Mouse (Mus musculus): Measurements from ENCODE around the gene Tmprss3.

Gene Tmprss3

GRCm38 (mm10) chr17:31198877-31199276, at the start of gene Tmprss3:
Tmprss3 (minus strand) TSS chr17:31198977.
- no peak for DNase-seq (ENCODE audit: low spot score in 2 of 2)

- DNase-seq (ENCODE audit: low spot score in 2 of 2) = no peak
Measured at GRCm38 (mm10) chr17:31247144-31247543, 48.4 kb upstream of the Tmprss3 start.

GRCm38 (mm10) chr17:31245321-31245720, 46.5 kb upstream of the Tmprss3 start:
- no peak for DNase-seq (ENCODE audit: low spot score in 2 of 2)

GRCm38 (mm10) chr17:31242764-31243163, 44.0 kb upstream of the Tmprss3 start:
- DNase-seq (ENCODE audit: low spot score in 2 of 2) = no peak

- DNase-seq (ENCODE audit: low spot score in 2 of 2) = no peak
Measured at GRCm38 (mm10) chr17:31241156-31241555, 42.4 kb upstream of the Tmprss3 start.

DNA sequence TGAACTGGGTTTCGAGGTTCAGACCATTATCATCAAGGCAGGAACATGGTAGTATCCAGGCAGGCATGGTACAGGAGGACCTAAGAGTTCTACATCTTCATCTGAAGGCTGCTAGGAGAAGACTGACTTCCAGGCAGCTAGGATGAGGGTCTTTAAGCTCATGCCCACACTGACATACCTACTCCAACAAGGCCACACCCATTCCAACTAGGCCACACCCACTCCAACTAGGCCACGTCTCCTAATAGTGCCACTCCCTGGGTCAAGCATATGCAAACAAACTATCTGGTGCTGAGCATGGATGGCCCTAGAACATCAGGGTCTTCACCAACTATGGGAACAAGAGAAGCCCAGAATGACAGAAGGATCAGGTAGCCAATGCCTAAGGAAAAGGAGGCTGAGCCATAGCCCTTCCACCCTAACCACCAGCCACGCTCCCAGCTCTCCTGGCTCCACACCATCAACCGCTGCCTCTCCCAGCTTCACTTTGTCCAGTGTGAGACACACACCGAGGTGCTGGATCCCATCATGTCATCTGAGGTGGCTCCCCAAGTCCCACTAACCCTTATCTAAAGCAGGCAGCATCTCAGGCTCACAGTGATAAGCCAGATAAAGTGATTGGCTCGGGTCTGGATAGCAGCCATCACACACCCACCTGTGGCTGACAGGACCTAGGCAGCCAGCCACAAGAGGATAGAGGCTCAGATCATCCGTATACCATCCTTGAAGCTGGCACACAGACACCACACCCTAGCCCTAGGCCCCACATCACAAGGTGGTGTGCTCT, 39.6 kb upstream of the Tmprss3 start:
- no peak for DNase-seq (ENCODE audit: low spot score in 2 of 2)

- no peak for DNase-seq (ENCODE audit: low spot score in 2 of 2)
Measured at GRCm38 (mm10) chr17:31235915-31236314, 37.1 kb upstream of the Tmprss3 start.

- DNase-seq (ENCODE audit: low spot score in 2 of 2) = no peak
Measured at GRCm38 (mm10) chr17:31232251-31233010, 33.7 kb upstream of the Tmprss3 start.

DNA sequence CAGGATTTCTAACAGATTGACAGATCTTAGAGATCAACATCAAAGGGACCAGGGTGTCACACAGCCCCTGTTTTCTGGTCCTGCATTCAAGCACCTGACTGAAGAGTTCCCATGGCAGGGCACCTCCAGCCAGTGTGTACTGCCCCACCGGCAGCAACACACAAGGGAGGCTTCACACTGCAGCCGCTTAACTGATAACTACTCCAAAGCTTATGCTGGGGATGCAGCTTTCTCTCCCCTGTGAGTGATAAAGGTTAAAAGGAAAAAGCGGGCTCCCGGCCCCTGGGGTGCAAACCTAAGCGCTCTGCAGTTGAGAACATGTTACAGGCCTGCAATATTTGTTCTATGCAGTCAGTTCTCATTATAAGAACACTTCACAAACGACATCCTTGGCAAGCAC, 33.0 kb upstream of the Tmprss3 start:
- no peak for DNase-seq (ENCODE audit: low spot score in 2 of 2)

DNA sequence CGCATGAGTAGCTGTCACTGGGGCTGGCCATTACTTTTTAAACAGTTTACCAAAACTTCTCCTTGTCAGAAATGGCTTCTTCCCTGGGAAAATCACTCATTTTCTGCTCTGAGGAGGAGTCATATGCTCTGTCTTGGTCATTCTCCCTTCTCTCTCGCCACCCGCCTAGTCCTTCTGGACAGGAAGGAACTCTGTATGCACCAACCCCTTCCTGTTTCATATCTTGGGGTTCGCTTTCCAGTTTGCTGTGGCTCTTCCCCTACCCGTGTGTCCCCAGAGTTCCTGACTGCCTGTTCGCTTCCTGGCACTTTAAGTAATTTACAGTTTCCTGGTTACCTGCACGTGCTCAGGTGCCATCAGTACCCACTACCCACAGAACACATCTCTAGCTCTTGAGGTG, 28.2 kb upstream of the Tmprss3 start:
- no peak for DNase-seq (ENCODE audit: low spot score in 2 of 2)

DNA sequence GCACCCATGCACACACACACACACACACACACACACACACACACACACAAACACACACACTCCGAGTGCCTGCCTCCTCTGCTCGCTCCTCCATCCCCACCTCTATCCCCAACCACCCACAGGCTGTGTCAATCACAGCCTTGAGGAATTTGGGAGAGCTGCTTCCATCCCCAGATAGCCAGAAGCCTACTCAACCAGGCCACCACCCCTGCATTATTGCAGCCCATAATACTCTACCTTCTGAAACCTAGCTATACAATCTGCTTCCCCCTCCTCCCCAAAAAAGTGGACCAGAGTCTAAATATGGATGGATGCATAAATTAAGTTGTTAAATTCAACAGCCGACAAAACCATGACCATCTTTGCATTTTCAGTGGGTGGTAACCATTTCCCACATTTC, 27.6 kb upstream of the Tmprss3 start:
- no peak for DNase-seq (ENCODE audit: low spot score in 2 of 2)

DNA sequence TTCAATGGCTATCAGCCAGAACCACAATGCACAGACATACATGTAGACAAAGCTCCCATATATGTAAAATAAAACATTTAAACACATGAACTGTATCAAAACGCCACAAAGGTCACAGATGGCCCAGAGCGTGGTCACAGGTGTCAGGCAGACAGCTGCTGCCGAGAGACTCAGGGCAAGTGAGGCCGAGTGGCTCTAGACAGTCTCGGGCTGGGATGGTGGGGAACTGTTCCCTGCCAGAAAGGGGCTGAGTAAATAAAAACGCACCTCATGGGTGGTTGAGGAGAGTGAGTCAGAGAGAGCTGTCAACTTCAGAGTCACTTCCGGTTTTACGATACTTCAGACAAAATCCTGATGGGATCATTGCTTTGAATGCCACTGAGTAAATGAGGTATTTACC, 25.8 kb upstream of the Tmprss3 start:
- no peak for DNase-seq (ENCODE audit: low spot score in 2 of 2)

DNA sequence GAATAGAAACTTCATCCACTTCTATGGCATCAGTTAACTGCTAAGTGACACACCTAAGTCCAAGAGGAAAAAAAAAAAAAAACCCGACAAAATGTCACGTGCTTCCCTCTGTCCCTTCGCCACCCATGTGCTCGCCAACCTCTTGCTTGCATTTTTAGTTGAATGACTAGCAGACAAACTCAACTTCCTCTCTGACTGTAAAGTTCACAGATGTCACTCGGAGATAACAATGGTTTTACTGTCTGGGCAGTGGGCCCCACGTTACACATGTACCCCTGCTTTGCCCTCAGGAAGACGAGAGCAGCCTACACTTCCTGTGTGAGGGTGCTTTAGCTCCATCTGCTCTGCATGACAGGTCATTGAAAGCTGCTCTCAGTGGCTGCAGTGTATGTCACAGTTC, 25.1 kb upstream of the Tmprss3 start:
- no peak for DNase-seq (ENCODE audit: low spot score in 2 of 2)

GRCm38 (mm10) chr17:31222810-31223310, 24.1 kb upstream of the Tmprss3 start:
- no peak for DNase-seq (ENCODE audit: low spot score in 2 of 2)

DNA sequence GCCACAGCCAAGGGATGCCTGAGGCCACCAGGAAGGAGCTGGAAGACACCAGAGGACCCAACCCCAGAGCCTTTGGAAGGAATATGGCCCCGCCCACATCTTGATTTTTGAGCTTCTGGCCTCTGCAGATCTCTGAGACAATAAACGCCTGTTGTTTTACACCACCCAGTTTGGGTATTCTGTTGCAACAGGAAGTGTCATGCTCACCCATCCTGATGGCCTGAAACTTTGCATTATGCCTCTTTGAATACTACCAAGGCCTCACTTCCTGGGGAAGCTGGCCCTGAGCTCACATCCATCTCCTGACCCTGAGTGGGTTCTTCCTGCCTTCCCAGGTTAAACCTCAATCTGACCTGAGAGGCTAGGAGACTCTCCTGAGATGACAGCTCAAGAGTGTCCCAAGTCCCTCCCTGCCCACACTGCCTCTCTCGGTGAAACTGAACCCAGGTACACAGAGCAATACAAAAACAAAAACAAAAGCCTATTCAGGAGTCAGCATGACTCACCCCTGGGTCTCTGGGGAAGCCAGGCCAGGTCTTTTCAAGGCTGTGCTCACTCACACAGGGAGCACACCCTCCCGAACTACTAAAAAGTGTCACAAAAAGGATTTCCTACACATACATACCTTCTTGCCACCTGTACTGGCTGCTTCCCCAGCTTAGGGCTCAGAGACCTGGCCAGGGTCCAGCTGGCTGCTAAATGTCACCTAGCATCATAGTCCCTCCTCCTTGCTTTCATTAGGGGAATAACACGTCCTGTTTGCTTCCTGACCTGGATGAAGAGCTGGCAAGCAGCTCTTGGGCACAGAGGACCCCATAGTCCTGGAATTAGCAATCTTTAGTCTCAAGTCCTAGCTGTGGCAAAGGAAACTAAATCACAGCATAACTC, 17.5 kb upstream of the Tmprss3 start:
- no peak for DNase-seq (ENCODE audit: low spot score in 2 of 2)

DNA sequence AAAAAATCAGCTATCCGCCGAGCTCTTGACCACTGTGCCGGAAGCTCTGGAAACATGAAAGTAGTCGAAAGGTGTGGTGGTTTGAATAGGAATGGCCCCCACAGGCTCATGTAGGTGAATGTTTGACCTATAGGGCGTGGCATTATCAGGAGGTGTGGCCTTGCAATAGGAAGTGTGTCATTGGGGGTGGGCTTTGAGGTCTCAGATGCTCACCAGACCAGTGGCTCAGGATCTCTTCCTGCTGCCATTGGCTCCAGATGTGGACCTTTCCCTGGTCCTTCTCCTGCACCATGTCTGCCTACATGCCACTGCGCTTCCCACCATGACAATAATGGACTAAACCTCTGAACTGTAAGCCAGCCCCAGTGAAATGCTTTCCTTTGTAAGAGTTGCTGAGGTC, 13.1 kb upstream of the Tmprss3 start:
- DNase-seq (ENCODE audit: low spot score in 2 of 2) = no peak

- DNase-seq (ENCODE audit: low spot score in 2 of 2) = no peak
Measured at GRCm38 (mm10) chr17:31210299-31210698, 11.5 kb upstream of the Tmprss3 start.

GRCm38 (mm10) chr17:31209376-31209930, 10.7 kb upstream of the Tmprss3 start:
- DNase-seq (ENCODE audit: low spot score in 2 of 2) = no peak

DNA sequence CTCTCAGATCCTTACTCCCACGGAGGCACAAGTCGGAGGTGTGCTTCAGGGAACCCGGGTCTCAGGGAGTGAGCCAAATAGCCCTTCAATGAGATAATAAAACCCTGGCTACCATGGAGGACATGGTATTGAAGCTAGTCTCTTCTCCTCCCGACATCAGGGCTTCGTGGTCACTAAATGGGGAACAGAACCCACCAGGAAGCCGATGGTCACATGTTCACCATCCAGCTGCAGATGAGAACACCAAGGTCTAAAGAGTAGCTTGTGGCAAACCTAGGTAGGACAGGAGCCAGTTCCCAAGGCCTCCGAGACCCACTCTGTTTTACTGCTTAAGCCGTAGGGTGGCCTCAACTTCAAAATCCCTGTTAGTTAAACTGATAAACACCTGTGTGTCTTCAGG, 9.9 kb upstream of the Tmprss3 start:
- DNase-seq (ENCODE audit: low spot score in 2 of 2) = no peak

- DNase-seq (ENCODE audit: low spot score in 2 of 2) = no peak
Measured at GRCm38 (mm10) chr17:31207771-31208334, 9.1 kb upstream of the Tmprss3 start, which contains the start of gene Ubash3a. Ubash3a (plus strand) TSS chr17:31207873.

DNA sequence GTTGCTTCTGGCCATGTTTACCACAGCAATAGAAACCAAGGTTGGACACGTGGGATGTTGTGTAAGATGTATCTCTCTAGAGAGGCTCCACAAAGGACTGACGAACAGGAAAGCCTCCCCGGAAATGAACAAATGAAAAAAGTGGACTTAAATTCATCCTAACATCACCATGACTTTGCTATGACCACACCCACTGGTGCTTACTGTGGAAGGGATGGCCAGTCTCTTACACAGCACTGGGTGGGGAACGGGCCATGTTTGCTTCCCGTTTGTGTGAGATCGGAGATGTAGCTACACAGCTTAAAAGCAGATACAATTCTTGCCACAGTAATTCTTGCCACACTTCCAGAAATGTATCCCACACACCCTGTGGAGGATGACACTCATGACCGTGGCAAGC, 2.5 kb downstream of the Tmprss3 start:
- DNase-seq (ENCODE audit: low spot score in 2 of 2) = no peak

All from frontal cortex, postnatal 25 days (tissue).